Mouse (Mus musculus): ENCODE measurements around the gene Ssbp2. TPM values are rescaled to one million over a fixed set of nuclear protein-coding genes. Genes with fewer than 3 reads are reported as not detected.

Ssbp2 gene
- total and polyA plus RNA-seq, 3 experiments: 12.6 to 38.4 TPM; not detected in 1

- TF ChIP-seq TAL1 (IDR thresholded peaks at IDR 0.05; ENCODE audit: low read length): no peak
- TF ChIP-seq NELFE (IDR thresholded peaks at IDR 0.05; ENCODE audit: low read depth, low read length): no peak
- no peak for TF ChIP-seq SMC3 (IDR thresholded peaks at IDR 0.05; ENCODE audit: low read depth, low read length)
- TF ChIP-seq EP300 (IDR thresholded peaks at IDR 0.05; ENCODE audit: low read depth in 1 of 2, low read length in 2 of 2): peak; percentile 61 to 68; a peak in 3 of 4 replicates
- 0 out of 2 replicates have a peak, but pooled peaks have one; percentile 25 for TF ChIP-seq RCOR1 (IDR thresholded peaks at IDR 0.05; ENCODE audit: low read depth, low read length)
- 0 out of 2 replicates have a peak, but pooled peaks have one; percentile 40 for TF ChIP-seq ETS1 (IDR thresholded peaks at IDR 0.05; ENCODE audit: low read depth, low read length)
- peak; percentile 78 for TF ChIP-seq TCF12 (IDR thresholded peaks at IDR 0.05; ENCODE audit: low read depth, low read length)
- TF ChIP-seq UBTF (IDR thresholded peaks at IDR 0.05; ENCODE audit: borderline replicate concordance, insufficient read depth, low read depth, low read length): no peak
- no peak for TF ChIP-seq MEF2A (IDR thresholded peaks at IDR 0.05; ENCODE audit: extremely low read depth, insufficient replicate concordance, low read depth, low read length, poor library complexity, severe bottlenecking)
- TF ChIP-seq GATA1 (IDR thresholded peaks at IDR 0.05; ENCODE audit: low read depth, low read length): peak; percentile 73
- Histone ChIP-seq H3K79me2 (ENCODE audit: control insufficient read depth, insufficient read depth, low read length, poor library complexity) (no peaks in the 10 kb centered on the region), H3K4me3 (ENCODE audit: control insufficient read depth in 1 of 2, insufficient read depth in 1 of 2, low read depth in 2 of 2, low read length in 2 of 2) (no peak overlapping the region), H3K9ac (ENCODE audit: control insufficient read depth, low read depth, low read length, poor library complexity, severe bottlenecking) (no peak overlapping the region), H3K9me3 (replicated peaks; ENCODE audit: insufficient read depth, low read length) (no peaks in the 10 kb centered on the region), H3K27me3 (ENCODE audit: control insufficient read depth in 1 of 2, insufficient read depth in 2 of 2, low read length in 2 of 2) (no peaks in the 10 kb centered on the region), H3K36me3 (ENCODE audit: control insufficient read depth in 1 of 2, insufficient read depth in 2 of 2, low read length in 2 of 2) (peaks cover 0 to 27% of the 10 kb centered on the region in 2 experiments; a peak in 2 of 4 replicates), H3K27ac (ENCODE audit: control insufficient read depth, low read depth, low read length) (no peak overlapping the region), H3K4me1 (ENCODE audit: control insufficient read depth in 1 of 2, insufficient read depth in 2 of 2, low read length in 2 of 2) (peaks cover 13 to 23% of the 10 kb centered on the region in 2 experiments)
- DNase-seq (ENCODE audit: low read depth, low spot score): peak; percentile 29
Observed at GRCm38 (mm10) chr13:91638836-91639235, 178.8 kb downstream of the Ssbp2 start.

- TF ChIP-seq MYB (IDR thresholded peaks at IDR 0.05; ENCODE audit: low read depth, low read length) (no peak), MAFK (IDR thresholded peaks at IDR 0.05; ENCODE audit: borderline replicate concordance, low read depth, low read length) (no peak), GATA1 (IDR thresholded peaks at IDR 0.05; ENCODE audit: low read depth, low read length) (no peak), KAT2A (conservative IDR thresholded peaks at IDR 0.05; ENCODE audit: low read depth, low read length) (no peak), MXI1 (IDR thresholded peaks at IDR 0.05; ENCODE audit: low read depth, low read length) (peak; percentile 65; the same call in 1 of the 2 replicates), HCFC1 (IDR thresholded peaks at IDR 0.05; ENCODE audit: low read depth, low read length) (no peak), ZC3H11A (IDR thresholded peaks at IDR 0.05; ENCODE audit: low read depth, low read length) (no peak), MAZ (IDR thresholded peaks at IDR 0.05; ENCODE audit: low read depth, low read length) (no peak), POLR2AphosphoS5 (IDR thresholded peaks at IDR 0.05; ENCODE audit: borderline replicate concordance, low read depth, low read length) (no peak), MYC (IDR thresholded peaks at IDR 0.05; ENCODE audit: low read depth, low read length) (no peak; the same call in 1 of the 2 replicates), GABPA (IDR thresholded peaks at IDR 0.05; ENCODE audit: low read depth, low read length) (no peak), UBTF (IDR thresholded peaks at IDR 0.05; ENCODE audit: borderline replicate concordance, insufficient read depth, low read depth, low read length) (no peak), USF2 (IDR thresholded peaks at IDR 0.05; ENCODE audit: borderline replicate concordance in 1 of 2, insufficient read depth in 1 of 2, low read depth in 1 of 2, low read length in 2 of 2) (no peak), MAX (IDR thresholded peaks at IDR 0.05; ENCODE audit: low read length) (peak; percentile 59; the same call in 1 of the 2 replicates), POLR2A (IDR thresholded peaks at IDR 0.05; ENCODE audit: control insufficient read depth in 1 of 2, insufficient read depth in 1 of 2, low read depth in 1 of 2, low read length in 2 of 2, poor library complexity in 1 of 2) (no peak), NRF1 (IDR thresholded peaks at IDR 0.05; ENCODE audit: insufficient read depth, low read depth, low read length, poor library complexity, severe bottlenecking) (peak; percentile 75), BHLHE40 (IDR thresholded peaks at IDR 0.05; ENCODE audit: borderline replicate concordance, low read depth, low read length) (no peak), ETS1 (IDR thresholded peaks at IDR 0.05; ENCODE audit: low read depth, low read length) (0 out of 2 replicates have a peak, but pooled peaks have one; percentile 33)
- H3K9me3 ChIP-seq (replicated peaks; ENCODE audit: insufficient read depth, low read length): no peaks in the 10 kb centered on the region
- no peaks in the 10 kb centered on the region for H3K27me3 ChIP-seq (ENCODE audit: control insufficient read depth in 1 of 2, insufficient read depth in 2 of 2, low read length in 2 of 2)
- peaks cover 0 to 27% of the 10 kb centered on the region in 2 experiments; a peak in 2 of 4 replicates for H3K36me3 ChIP-seq (ENCODE audit: control insufficient read depth in 1 of 2, insufficient read depth in 2 of 2, low read length in 2 of 2)
- no peaks in the 10 kb centered on the region for H3K79me2 ChIP-seq (ENCODE audit: control insufficient read depth, insufficient read depth, low read length, poor library complexity)
- no peak overlapping the region; the same call in 1 of the 2 replicates for H3K27ac ChIP-seq (ENCODE audit: control insufficient read depth, low read depth, low read length)
- 0 out of 4 replicates have a peak overlapping the region, but pooled peaks of 1 of the 2 experiments have one; percentile 34 for H3K4me3 ChIP-seq (ENCODE audit: control insufficient read depth in 1 of 2, insufficient read depth in 1 of 2, low read depth in 2 of 2, low read length in 2 of 2)
- H3K9ac ChIP-seq (ENCODE audit: control insufficient read depth, low read depth, low read length, poor library complexity, severe bottlenecking): peak overlapping the region; percentile 9; the same call in 1 of the 2 replicates
- peaks cover 13 to 23% of the 10 kb centered on the region in 2 experiments for H3K4me1 ChIP-seq (ENCODE audit: control insufficient read depth in 1 of 2, insufficient read depth in 2 of 2, low read length in 2 of 2)
- DNase-seq (ENCODE audit: low read depth, low spot score): peak; percentile 83
Observed at GRCm38 (mm10) chr13:91640219-91640618, 180.1 kb downstream of the Ssbp2 start.

Data from MEL (cell line).